Mouse (Mus musculus): ENCODE results near the gene Stox2. TPM values are rescaled to one million over a fixed set of nuclear protein-coding genes. Genes with fewer than 3 reads are reported as not detected.
A peak's percentile ranks its signal among the peaks of the same experiment; 100 is the strongest.

The Stox2 gene
- polyA plus RNA-seq, 1 experiment, result 219 TPM

DNA sequence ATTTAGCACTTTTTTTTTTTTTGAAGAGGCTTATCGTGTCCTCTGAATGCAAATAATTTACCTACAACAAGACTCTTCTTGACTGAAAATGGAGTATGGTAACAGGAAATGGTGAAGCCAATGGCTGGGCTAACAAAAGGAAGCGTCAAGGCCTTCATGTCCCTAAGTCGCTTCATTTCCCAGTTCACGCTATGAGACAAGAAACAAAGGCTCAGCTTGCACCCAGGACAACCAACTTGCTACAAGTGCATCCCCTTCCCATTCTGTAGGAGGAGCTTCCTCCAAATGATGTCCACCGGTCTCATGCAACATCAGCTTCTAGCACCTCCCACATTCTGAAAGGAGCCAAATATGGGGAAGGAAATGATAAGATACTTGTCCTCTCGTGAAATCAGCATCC lies 160.7 kb downstream of the Stox2 start:
- TF ChIP-seq POLR2A (IDR thresholded peaks at IDR 0.05; ENCODE audit: insufficient read depth, low read depth, low read length) (no peak), CTCF (IDR thresholded peaks at IDR 0.05; ENCODE audit: insufficient read depth, low read depth, low read length) (no peak)
- H3K27ac ChIP-seq (ENCODE audit: insufficient read depth, low read depth, low read length), result no peak overlapping the region
- peaks cover 11% of the 10 kb centered on the region for H3K4me1 ChIP-seq (ENCODE audit: control insufficient read depth, insufficient read depth, low read length)
- H3K4me3 ChIP-seq (ENCODE audit: insufficient read depth, low read depth, low read length), result peak overlapping the region; percentile 25; the same call in 1 of the 2 replicates
- WGBS, result 30% methylated on average over 6 of the region's 6 CpGs

- TF ChIP-seq CTCF (IDR thresholded peaks at IDR 0.05; ENCODE audit: insufficient read depth, low read depth, low read length) (no peak), POLR2A (IDR thresholded peaks at IDR 0.05; ENCODE audit: insufficient read depth, low read depth, low read length) (no peak)
- Histone ChIP-seq H3K4me3 (ENCODE audit: insufficient read depth, low read depth, low read length) (0 out of 2 replicates have a peak overlapping the region, but pooled peaks have one; percentile 11), H3K27ac (ENCODE audit: insufficient read depth, low read depth, low read length) (no peak overlapping the region), H3K4me1 (ENCODE audit: control insufficient read depth, insufficient read depth, low read length) (peaks cover 15% of the 10 kb centered on the region)
- WGBS, result 28% methylated on average over 21 of the region's 21 CpGs
Observed at GRCm38 (mm10) chr8:47284329-47285326, 161.5 kb downstream of the Stox2 start.

- TF ChIP-seq POLR2A (IDR thresholded peaks at IDR 0.05; ENCODE audit: insufficient read depth, low read depth, low read length), result no peak
- no peak for TF ChIP-seq CTCF (IDR thresholded peaks at IDR 0.05; ENCODE audit: insufficient read depth, low read depth, low read length)
- 21% methylated on average over 10 of the region's 10 CpGs for WGBS
- Histone ChIP-seq H3K4me3 (ENCODE audit: insufficient read depth, low read depth, low read length) (no peak overlapping the region), H3K27ac (ENCODE audit: insufficient read depth, low read depth, low read length) (0 out of 2 replicates have a peak overlapping the region, but pooled peaks have one; percentile 36), H3K4me1 (ENCODE audit: control insufficient read depth, insufficient read depth, low read length) (peaks cover 28% of the 10 kb centered on the region)
Observed at GRCm38 (mm10) chr8:47279898-47280297, 166.3 kb downstream of the Stox2 start.

DNA sequence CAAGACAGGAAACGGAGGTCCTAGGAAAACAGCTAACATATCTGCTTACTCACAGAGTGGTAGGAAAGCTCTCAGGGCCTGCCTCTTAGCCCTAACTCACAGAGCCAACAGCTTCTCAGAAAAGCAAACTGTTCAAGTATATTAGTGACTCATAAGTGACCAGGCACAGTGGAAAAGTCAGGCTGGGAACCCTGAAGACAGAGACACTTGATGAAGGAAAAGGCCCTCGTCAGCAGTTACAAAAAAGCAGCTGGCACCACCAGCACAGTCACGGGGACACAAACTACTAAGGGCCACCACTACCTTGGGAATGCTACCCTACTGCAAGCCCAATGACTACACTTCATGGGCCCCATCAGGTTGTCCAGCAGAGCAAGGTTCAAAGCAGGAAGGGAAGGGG lies 168.0 kb downstream of the Stox2 start:
- 30% methylated on average over 3 of the region's 3 CpGs for WGBS
- H3K27ac ChIP-seq (ENCODE audit: insufficient read depth, low read depth, low read length), result no peak overlapping the region
- H3K4me3 ChIP-seq (ENCODE audit: insufficient read depth, low read depth, low read length), result no peak overlapping the region
- TF ChIP-seq CTCF (IDR thresholded peaks at IDR 0.05; ENCODE audit: insufficient read depth, low read depth, low read length) (no peak), POLR2A (IDR thresholded peaks at IDR 0.05; ENCODE audit: insufficient read depth, low read depth, low read length) (no peak)
- peaks cover 29% of the 10 kb centered on the region for H3K4me1 ChIP-seq (ENCODE audit: control insufficient read depth, insufficient read depth, low read length)

- WGBS, result 68% methylated on average over 6 of the region's 6 CpGs
- Histone ChIP-seq H3K27ac (ENCODE audit: insufficient read depth, low read depth, low read length) (no peak overlapping the region), H3K4me1 (ENCODE audit: control insufficient read depth, insufficient read depth, low read length) (peaks cover 26% of the 10 kb centered on the region)
Observed at GRCm38 (mm10) chr8:47268931-47269330, 177.2 kb downstream of the Stox2 start.

DNA sequence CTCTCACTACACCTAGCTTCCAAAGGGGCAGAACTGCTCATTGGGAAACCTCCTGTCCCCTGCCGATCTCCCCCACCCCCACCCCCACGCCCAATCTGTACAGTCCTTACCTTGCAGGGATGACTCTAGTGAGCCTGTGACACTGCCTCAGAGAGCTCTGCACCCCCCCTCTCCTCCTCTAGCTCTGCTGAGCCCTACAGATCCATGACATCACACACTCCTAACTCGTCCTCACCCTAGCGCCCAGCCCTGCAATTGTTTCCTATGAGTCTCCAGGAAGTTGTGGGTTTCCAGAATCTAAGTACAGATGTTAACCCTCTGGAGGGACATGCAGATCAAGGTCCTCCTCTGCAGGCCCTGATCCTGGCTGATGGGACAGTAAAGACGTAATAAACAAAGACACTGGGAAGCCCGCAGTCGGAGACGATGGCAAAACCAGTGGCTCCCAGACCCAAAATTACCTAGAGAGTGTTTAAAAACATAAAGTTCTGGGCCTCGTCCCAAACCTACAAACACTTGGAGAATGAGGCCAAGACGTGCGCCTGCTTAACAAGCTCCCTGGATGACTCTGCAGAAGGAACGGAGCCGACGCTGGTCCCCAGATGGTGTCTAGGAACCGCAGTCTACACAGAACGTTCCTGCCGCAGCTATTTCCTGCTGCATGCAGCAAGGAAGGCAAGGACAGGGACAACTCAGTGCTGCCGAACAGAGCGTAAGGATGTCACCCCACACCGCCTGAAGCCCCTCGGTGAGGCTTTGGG lies 177.9 kb downstream of the Stox2 start:
- no peak overlapping the region for H3K27ac ChIP-seq (ENCODE audit: insufficient read depth, low read depth, low read length)
- WGBS, result 23% methylated on average over 21 of the region's 21 CpGs
- TF ChIP-seq CTCF (IDR thresholded peaks at IDR 0.05; ENCODE audit: insufficient read depth, low read depth, low read length) (no peak), POLR2A (IDR thresholded peaks at IDR 0.05; ENCODE audit: insufficient read depth, low read depth, low read length) (no peak)
- H3K4me1 ChIP-seq (ENCODE audit: control insufficient read depth, insufficient read depth, low read length), result peaks cover 25% of the 10 kb centered on the region
- H3K4me3 ChIP-seq (ENCODE audit: insufficient read depth, low read depth, low read length), result no peak overlapping the region

More at GRCm38 (mm10) chr8:47268931-47269330, 177.2 kb downstream of the Stox2 start:
- TF ChIP-seq POLR2A (IDR thresholded peaks at IDR 0.05; ENCODE audit: insufficient read depth, low read depth, low read length), result no peak
- TF ChIP-seq CTCF (IDR thresholded peaks at IDR 0.05; ENCODE audit: insufficient read depth, low read depth, low read length), result no peak
- no peak overlapping the region for H3K4me3 ChIP-seq (ENCODE audit: insufficient read depth, low read depth, low read length)

DNA sequence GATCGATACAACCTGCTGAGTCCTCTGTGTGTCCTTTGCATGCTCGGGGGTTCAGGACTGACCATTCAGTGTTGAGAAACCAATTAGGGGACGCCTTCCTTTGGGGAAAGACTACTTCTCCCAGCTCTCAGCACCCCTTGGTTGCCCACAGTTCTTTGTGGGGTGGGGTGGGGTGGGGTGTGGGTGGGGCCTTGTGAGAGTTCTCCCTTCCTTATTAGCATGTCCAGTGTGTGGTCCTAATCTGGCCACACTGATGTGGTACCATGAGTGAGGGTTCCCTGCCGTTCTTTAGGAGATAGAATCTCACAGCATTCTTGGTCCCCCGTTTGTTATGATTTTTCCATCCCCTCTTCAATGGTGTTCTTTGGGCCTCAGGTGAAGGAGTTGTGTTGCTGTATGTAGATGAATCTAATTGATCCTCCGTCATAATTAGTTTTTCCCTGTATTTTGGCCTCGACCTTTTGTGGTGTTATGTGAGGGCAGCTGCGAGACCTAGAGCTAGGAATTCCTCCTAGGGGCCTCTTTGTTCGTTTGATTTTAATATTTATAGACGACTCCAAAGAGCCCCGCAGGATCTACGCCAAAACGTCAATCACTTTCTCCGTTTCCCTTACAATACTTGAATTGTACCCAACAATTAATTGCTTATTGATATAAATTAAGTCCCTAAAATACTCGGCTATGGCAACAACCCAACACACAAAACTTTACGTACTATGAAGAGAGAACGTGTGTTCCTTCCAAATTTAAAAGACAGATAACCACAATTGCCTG lies 182.9 kb downstream of the Stox2 start:
- no peak for TF ChIP-seq CTCF (IDR thresholded peaks at IDR 0.05; ENCODE audit: insufficient read depth, low read depth, low read length)
- TF ChIP-seq POLR2A (IDR thresholded peaks at IDR 0.05; ENCODE audit: insufficient read depth, low read depth, low read length), result no peak
- Histone ChIP-seq H3K4me3 (ENCODE audit: insufficient read depth, low read depth, low read length) (no peak overlapping the region), H3K4me1 (ENCODE audit: control insufficient read depth, insufficient read depth, low read length) (peaks cover 35% of the 10 kb centered on the region), H3K27ac (ENCODE audit: insufficient read depth, low read depth, low read length) (no peak overlapping the region)
- 39% methylated on average over 17 of the region's 17 CpGs for WGBS

GRCm38 (mm10) chr8:47260751-47261474 lies 185.2 kb downstream of the Stox2 start:
- WGBS, result 16% methylated on average over 12 of the region's 12 CpGs
- Histone ChIP-seq H3K27ac (ENCODE audit: insufficient read depth, low read depth, low read length) (no peak overlapping the region), H3K4me1 (ENCODE audit: control insufficient read depth, insufficient read depth, low read length) (peaks cover 28% of the 10 kb centered on the region), H3K4me3 (ENCODE audit: insufficient read depth, low read depth, low read length) (no peak overlapping the region)
- TF ChIP-seq CTCF (IDR thresholded peaks at IDR 0.05; ENCODE audit: insufficient read depth, low read depth, low read length), result no peak
- TF ChIP-seq POLR2A (IDR thresholded peaks at IDR 0.05; ENCODE audit: insufficient read depth, low read depth, low read length), result no peak
